Mouse (Mus musculus) G1E (cell line): ENCODE data around the gene Gpr142.

Experiments used
- CTCF ChIP-seq: IDR thresholded peaks from 2 replicates; pipeline ENCODE4 v1.5.1; 2012; ENCODE audit warnings: low read depth, low read length, inconsistent platforms, mixed read lengths
- GATA1 ChIP-seq: IDR thresholded peaks from 2 replicates; pipeline ENCODE4 v1.6.1; 2012; ENCODE audit warnings: borderline replicate concordance, low read length, inconsistent platforms, mixed read lengths
- GATA2 ChIP-seq: IDR thresholded peaks from 2 replicates; pipeline ENCODE4 v1.6.1; 2012; ENCODE audit warnings: low read depth, low read length, inconsistent platforms, borderline replicate concordance
- POLR2AphosphoS5 ChIP-seq: IDR thresholded peaks from 2 replicates; pipeline ENCODE4 v1.6.1; 2012; ENCODE audit warnings: low read depth, low read length, inconsistent platforms; ENCODE audit not compliant: insufficient replicate concordance
- TAL1 ChIP-seq: conservative IDR thresholded peaks from 2 replicates; pipeline ENCODE4 v1.6.1; 2012; ENCODE audit warnings: low read depth, low read length, inconsistent platforms, mixed read lengths

GRCm38 (mm10) chr11:114821325-114821724, 22.6 kb downstream of the Gpr142 start:
- no peak for TF ChIP-seq TAL1
- TF ChIP-seq CTCF: no peak
- TF ChIP-seq GATA1: no peak
- no peak for TF ChIP-seq POLR2AphosphoS5
- no peak for TF ChIP-seq GATA2
